Mouse (Mus musculus) gastrocnemius, adult 2 months (tissue): Measurements from ENCODE around the gene BB287469. TPM values are rescaled to one million over a fixed set of nuclear protein-coding genes. Genes with fewer than 3 reads are reported as not detected.
"Not testable (repeated sequence)": the region's sequence is repeated elsewhere in the genome, so short reads cannot be mapped to it uniquely, and the experiment has no call there.

Source experiments
- DNase-seq: peaks from one replicate; pipeline ENCODE4 v3.0.0; 2022
- H3K27ac ChIP-seq: fragments of 200-600 bp; 2 replicates; pipeline ENCODE4 v1.8.1; 2022; ENCODE audit warnings: mild to moderate bottlenecking
- H3K4me3 ChIP-seq: fragments of 200-600 bp; 2 replicates; pipeline ENCODE4 v1.8.1; 2022; ENCODE audit warnings: mild to moderate bottlenecking, moderate library complexity
- intact Hi-C: fragments of 180-260 bp; cut with DNase I; formaldehyde crosslinking; loops from one replicate; pipeline ENCODE4 v1.15.1; 2025
- long read RNA-seq, 2 experiments: library from polyadenylated mRNA; stranded (forward); transcript quantifications; one replicate each; pipeline ENCODE4 v2.0.0; 2021
- total RNA-seq, 2 experiments: library from RNA; stranded (reverse); gene quantifications; 2 replicates each; pipeline ENCODE4 v1.2.3; 2021

BB287469 gene
- not detected for total RNA-seq
- long read RNA-seq, experiment 1, result 0 reads
- long read RNA-seq, experiment 2, result 0 reads

DNA sequence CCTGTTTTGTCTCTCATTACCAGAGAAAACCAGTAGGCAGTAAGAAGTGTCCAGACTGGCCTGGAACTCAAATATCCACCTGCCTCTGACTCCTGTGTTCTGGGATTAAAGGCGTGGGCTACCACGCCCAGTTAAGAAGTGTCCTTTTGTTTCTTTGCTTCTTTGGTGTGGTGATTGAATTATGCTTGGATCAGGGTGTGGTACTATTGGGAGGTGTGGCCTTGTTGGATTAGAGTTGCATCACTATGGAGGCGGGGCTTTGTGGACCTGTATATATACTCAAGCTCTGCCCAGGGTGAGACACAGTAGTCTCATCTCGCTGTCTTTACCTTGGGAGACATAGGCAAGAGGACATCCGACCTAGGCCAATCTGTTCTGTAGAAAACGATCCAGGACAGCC, at the start of gene BB287469:
TSS of gene BB287469 (plus strand) at position 301 of the 400 bp plus-strand sequence.
- intact Hi-C loops, H3K4me3 ChIP-seq, DNase-seq, H3K27ac ChIP-seq: not testable (repeated sequence)

DNA sequence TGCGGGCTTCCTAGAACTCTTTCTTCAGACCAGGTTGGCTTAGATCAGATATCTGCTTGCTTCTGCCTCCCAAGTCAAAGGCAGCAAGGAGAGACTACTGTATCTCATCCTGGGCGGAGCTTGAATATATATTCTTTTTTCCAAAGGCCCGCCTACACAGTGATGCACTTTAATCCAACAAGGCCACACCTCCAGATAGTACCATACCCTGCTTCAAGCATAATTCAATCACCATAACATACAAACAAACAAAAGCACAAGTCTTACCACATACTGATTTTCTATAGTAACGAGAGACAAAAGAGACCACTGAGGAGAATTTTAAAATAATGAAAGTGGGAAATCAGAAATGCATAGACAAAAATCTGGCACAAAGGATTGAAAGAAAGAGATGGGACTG, 40.7 kb upstream of the BB287469 start, which contains the start of gene Gm21319:
TSS of gene Gm21319 (minus strand) at position 101 of the 400 bp plus-strand sequence.
- intact Hi-C loops, result not testable (repeated sequence)

DNA sequence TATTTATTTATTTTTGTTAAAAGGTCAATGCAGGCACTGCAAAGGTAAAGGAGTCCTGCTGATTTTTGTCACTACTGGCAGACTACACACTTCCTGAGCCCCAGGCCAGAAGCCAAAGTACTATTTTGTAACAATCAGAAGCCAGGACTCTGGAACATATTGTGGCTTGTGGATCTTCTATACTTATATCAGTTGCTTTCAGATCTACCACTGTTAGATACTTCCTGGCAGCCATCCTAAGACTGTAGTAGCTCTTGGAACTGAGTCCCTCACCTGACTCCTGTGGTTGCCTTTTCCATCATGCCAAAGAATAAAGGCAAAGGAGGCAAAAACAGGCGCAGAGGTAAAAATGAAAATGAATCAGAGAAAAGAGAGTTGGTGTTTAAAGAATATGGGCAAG, 21.2 kb upstream of the BB287469 start, which contains the start of gene Gm21936:
TSS of gene Gm21936 (plus strand) at position 301 of the 400 bp plus-strand sequence.
- DNase-seq, H3K4me3 ChIP-seq, H3K27ac ChIP-seq, intact Hi-C loops: not testable (repeated sequence)

More for the DNA sequence above, 40.7 kb upstream of the BB287469 start, which contains the start of gene Gm21319:
- not testable (repeated sequence) for DNase-seq, H3K4me3 ChIP-seq, H3K27ac ChIP-seq

DNA sequence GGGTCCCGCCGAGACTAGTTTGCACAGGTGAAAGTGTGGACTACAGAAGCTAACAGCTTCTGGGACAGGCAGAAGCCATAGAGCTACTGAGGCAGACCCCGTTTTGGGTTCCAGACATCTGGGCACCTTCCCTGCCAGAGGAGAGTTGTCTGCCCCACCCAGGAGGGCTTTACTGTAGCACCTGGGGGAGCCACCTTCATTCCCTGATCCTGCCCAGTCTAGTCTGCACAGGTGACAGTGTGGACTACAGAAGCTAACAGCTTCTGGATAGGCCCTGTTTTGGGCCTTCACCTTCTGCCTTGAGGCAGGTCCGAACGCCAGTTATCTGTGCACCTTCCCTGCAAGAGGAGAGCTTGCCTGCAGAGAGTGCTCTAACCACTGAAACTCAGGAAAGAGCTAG, 18.4 kb upstream of the BB287469 start:
- DNase-seq, H3K4me3 ChIP-seq, intact Hi-C loops, H3K27ac ChIP-seq: not testable (repeated sequence)

DNA sequence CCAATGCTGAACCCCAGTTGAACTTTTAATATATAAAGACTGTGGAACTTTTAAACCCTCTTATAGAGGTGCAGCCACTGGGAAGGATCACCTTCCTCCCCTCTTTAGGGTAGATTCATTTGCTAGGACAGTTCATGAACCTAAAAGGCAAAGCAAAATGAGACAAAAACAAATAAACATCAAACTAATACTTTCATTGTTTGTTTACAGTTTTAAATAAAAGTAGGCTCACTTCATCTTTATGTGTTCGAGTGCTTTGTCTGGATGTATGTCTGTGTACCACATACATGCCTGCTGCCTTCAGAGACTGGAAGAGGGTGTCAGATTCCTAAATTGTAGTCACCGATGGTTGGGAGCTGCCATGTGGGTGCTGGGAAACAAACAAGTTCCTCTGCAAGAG, 25.9 kb downstream of the BB287469 start, which contains the start of gene Gm2001:
TSS of gene Gm2001 (minus strand) at position 101 of the 400 bp plus-strand sequence.
- H3K27ac ChIP-seq, intact Hi-C loops, H3K4me3 ChIP-seq, DNase-seq: not testable (repeated sequence)

DNA sequence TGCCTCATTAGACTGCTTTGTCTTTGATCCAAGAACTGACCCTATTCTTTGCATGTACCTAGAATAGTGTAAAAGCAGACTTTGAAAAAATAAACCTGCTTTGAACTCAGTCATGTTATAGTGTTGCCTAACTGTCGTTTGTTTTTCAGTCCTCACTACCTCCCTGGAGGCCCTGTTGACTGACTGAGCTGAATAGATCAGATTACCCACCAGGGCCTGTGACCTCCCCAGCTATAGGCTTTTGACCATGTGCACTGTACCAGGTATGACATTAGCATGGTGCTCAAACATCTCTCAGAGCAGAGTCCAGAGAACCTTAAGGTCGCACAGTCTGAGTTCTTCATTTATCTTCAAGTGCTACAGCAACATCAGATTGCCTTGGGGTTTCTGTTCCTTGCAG, 34.3 kb downstream of the BB287469 start:
- intact Hi-C loops, H3K27ac ChIP-seq, H3K4me3 ChIP-seq, DNase-seq: not testable (repeated sequence)

DNA sequence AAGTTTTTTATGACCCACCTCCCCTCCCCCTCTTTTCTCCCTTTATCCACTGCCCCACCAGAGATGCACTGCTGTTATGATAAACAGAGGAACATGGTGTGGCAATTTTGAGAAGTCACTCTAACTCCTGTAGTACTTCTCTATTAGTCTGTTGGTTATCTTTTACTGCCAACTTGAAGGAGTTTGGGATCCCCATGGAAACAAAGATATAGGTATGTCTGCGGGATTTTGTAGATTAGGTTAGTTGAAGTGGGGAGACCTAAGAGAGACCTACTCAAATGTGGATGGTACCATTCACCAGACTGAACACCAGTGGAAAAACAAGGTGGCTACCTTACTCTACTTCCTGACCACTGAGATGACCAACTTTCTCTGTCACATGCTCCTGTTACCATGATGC, 39.7 kb downstream of the BB287469 start:
- intact Hi-C loops, result not testable (repeated sequence)

DNA sequence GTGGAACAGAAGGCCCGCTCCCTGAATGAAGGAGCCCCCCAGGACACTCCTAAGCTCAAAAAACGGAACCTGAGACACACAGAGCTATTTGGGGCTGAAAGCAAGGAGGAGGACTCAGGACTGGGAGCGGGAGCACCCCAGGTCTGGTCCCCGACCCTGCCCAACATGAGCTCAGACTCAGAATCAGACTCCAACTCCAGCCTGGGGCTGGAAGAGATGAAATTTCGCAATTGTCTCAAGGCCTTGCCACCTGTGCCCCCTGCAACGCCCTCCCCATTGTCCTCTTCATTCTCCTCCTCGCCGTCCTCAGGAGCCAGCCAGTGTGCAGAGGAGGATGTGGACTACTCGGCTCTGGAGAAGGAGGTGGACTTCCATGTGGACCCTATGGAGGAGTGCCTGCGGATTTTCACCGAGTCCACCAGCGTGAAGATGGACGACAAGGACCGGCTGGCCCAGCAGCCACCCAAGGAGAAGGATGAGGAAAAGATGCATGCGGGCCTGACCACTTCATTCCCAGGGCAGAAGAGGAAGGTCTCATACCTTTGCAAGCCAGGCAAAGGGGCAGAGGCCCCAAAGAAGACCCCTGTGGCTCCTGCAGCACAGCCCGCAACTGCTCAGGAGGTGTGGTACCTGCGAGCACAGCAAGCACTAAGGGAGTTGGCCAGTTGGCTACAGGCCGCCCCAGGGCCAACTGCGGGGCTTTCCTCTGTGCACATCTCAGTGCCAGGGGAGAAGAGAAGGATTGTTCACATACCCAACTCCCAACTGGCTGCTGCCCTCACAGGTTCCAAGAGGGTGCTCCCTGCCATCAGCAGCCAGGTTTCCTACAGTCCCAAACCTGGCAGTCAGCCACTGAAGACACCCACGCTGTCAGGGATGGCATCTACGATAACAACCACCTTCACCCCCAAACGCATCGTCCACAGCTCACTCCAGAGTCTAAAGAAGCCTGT, 45.6 kb downstream of the BB287469 start:
- H3K27ac ChIP-seq, intact Hi-C loops, H3K4me3 ChIP-seq: not testable (repeated sequence)
- DNase-seq, result peak; percentile 19

More for the DNA sequence above, 39.7 kb downstream of the BB287469 start:
- H3K27ac ChIP-seq, H3K4me3 ChIP-seq, DNase-seq: not testable (repeated sequence)

DNA sequence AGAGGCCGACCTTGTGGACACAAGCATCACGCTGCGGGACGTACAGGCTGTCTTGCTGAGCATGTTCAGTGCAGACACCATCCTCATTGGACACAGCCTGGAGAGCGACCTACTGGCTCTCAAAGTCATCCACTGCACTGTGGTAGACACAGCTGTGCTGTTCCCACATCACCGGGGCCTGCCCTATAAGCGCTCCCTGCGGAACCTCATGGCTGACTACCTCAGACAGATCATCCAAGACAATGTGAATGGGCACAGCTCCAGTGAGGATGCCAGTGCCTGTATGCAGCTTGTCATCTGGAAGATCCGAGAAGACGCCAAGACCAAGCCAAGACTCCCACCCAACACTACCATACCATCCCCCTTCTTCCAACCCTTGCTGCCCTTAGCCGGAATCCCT, 47.3 kb downstream of the BB287469 start:
- DNase-seq, result peak; percentile 17
- H3K27ac ChIP-seq, intact Hi-C loops, H3K4me3 ChIP-seq: not testable (repeated sequence)

DNA sequence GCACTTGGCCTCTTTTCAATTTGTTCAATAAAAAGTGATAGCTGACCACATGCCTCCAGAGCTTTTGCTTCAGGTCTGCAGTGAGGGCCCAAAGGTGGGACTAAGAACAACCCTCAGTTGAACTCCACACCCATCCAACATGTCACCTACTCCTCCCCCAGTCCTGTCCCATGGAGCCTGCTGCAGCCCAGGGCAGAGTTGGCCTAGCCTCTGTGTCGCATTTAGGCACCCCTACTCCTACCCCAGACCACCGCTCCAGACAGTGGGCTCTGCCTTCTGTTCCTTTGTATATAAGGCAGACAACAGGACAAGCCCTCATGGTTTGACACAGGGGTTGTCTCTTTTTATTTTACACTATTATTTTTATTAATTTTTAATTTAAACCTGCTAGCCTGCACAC, 47.7 kb downstream of the BB287469 start:
- intact Hi-C loops, H3K4me3 ChIP-seq, DNase-seq, H3K27ac ChIP-seq: not testable (repeated sequence)

Other genes with a start within 250 kb of the BB287469 start
- gene Oog1, start 213.9 kb upstream of the BB287469 start, total RNA-seq, result not detected
- gene Gm4027, start 197.7 kb upstream of the BB287469 start, total RNA-seq, result not detected
- not detected for gene Gm16381, start 172.0 kb upstream of the BB287469 start, total RNA-seq
- not detected for gene Gm21319, start 40.8 kb upstream of the BB287469 start, total RNA-seq
- gene Gm21936, start 21.1 kb upstream of the BB287469 start, total RNA-seq, result not detected
- gene Gm2001, start 25.8 kb downstream of the BB287469 start, total RNA-seq, result not detected
- not detected for gene Gm2016, start 57.5 kb downstream of the BB287469 start, total RNA-seq
- gene Gm2022, start 78.8 kb downstream of the BB287469 start, total RNA-seq, result not detected
- not detected for gene Gm2035, start 103.3 kb downstream of the BB287469 start, total RNA-seq
- gene Gm2042, start 137.5 kb downstream of the BB287469 start, total RNA-seq, result not detected
- gene Gm2075, start 195.3 kb downstream of the BB287469 start, total RNA-seq, result not detected
- gene Gm6803, start 202.2 kb downstream of the BB287469 start, total RNA-seq, result not detected
- gene Gm2056, start 210.4 kb downstream of the BB287469 start, total RNA-seq, result not detected